Mouse (Mus musculus): ENCODE data around the gene Gars.

Gars gene

GRCm38 (mm10) chr6:55037799-55038670, at the start of gene Gars:
Gars (plus strand) TSS chr6:55038007.
- DNase-seq: peak; percentile 86

- no peak for DNase-seq
Measured at GRCm38 (mm10) chr6:54988141-54988540, 49.7 kb upstream of the Gars start.

- DNase-seq: peak; percentile 11
Measured at GRCm38 (mm10) chr6:54991189-54991588, 46.6 kb upstream of the Gars start.

GRCm38 (mm10) chr6:54992141-54992540, 45.7 kb upstream of the Gars start:
- DNase-seq: no peak

GRCm38 (mm10) chr6:54992734-54993260, 45.0 kb upstream of the Gars start, which contains the start of gene Ggct:
Ggct (minus strand) TSS chr6:54992950.
- peak; percentile 98 for DNase-seq

GRCm38 (mm10) chr6:54996361-54996760, 41.4 kb upstream of the Gars start:
- DNase-seq: no peak

GRCm38 (mm10) chr6:54997726-54998125, 40.1 kb upstream of the Gars start:
- no peak for DNase-seq

- DNase-seq: no peak
Measured at GRCm38 (mm10) chr6:55001320-55001719, 36.5 kb upstream of the Gars start.

GRCm38 (mm10) chr6:55002438-55002837, 35.4 kb upstream of the Gars start:
- DNase-seq: no peak

- no peak for DNase-seq
Measured at GRCm38 (mm10) chr6:55003559-55003958, 34.2 kb upstream of the Gars start.

- DNase-seq: no peak
Measured at GRCm38 (mm10) chr6:55008401-55008800, 29.4 kb upstream of the Gars start.

- no peak for DNase-seq
Measured at GRCm38 (mm10) chr6:55009391-55010230, 28.2 kb upstream of the Gars start.

- DNase-seq: no peak
Measured at GRCm38 (mm10) chr6:55010330-55011091, 27.3 kb upstream of the Gars start.

GRCm38 (mm10) chr6:55012516-55012915, 25.3 kb upstream of the Gars start:
- no peak for DNase-seq

GRCm38 (mm10) chr6:55014184-55014583, 23.6 kb upstream of the Gars start:
- DNase-seq: no peak

- DNase-seq: no peak
Measured at GRCm38 (mm10) chr6:55016236-55016635, 21.6 kb upstream of the Gars start.

GRCm38 (mm10) chr6:55016710-55017583, 20.9 kb upstream of the Gars start:
- peak; percentile 74 for DNase-seq

GRCm38 (mm10) chr6:55018417-55018816, 19.4 kb upstream of the Gars start:
- no peak for DNase-seq

GRCm38 (mm10) chr6:55021806-55022205, 16.0 kb upstream of the Gars start:
- no peak for DNase-seq

GRCm38 (mm10) chr6:55027642-55028041, 10.2 kb upstream of the Gars start:
- DNase-seq: no peak

- no peak for DNase-seq
Measured at GRCm38 (mm10) chr6:55036731-55037130, 1.1 kb upstream of the Gars start.
